Mouse (Mus musculus): Measurements from ENCODE around the gene Gstm6. TPM values are rescaled to one million over a fixed set of nuclear protein-coding genes. Genes with fewer than 3 reads are reported as not detected.

Gene Gstm6
- polyA plus RNA-seq, 1 experiment = not detected

DNA sequence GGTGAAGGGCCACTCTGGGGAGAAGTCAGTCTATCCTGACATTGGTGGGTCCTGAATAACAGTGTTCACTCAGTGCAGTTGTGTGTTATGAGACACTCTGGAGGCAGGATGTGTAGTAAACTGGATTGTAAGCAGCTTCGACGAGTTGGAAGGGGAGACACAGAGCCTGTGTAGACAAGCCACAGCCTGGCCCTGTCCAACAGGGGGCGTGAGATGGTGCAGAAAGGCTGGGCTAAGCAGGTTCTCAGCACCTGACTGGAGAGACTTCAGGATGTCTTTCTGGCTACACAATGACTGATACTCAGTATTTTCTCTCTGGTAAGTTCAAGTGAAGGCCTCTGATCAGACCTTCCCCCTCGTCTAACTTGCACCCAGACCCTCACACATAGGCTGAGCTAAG is 2.2 kb upstream of the Gstm6 start:
- TF ChIP-seq POLR2A (IDR thresholded peaks at IDR 0.05; ENCODE audit: borderline replicate concordance, low read depth, low read length) (no peak), CTCF (IDR thresholded peaks at IDR 0.05; ENCODE audit: low read depth, low read length) (no peak)
- no peak overlapping the region for H3K27ac ChIP-seq (ENCODE audit: insufficient read depth, low read depth, low read length)
- no peaks in the 10 kb centered on the region for H3K4me1 ChIP-seq (ENCODE audit: control insufficient read depth, insufficient read depth, low read length)
- H3K4me3 ChIP-seq (ENCODE audit: insufficient read depth, low read length) = no peak overlapping the region

DNA sequence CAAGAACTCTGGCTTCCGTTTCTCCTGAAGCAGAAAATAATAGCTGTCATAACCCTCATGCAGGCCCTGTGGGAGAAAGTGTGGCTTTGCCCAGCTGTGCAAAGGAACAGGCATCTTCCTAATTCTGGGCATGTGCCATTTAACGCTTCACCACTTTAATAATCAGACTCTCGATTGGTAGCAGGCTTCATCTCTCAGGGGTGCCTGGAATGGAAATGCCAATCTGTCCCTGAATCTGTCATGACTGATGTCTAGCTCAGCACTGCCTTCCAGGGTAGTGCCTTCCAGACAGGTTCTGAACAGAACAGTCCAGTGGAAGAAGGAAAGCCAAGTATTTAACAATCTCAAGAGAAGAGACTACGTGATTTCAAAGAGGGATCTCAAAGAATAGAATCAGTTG is 2.3 kb downstream of the Gstm6 start:
- H3K4me1 ChIP-seq (ENCODE audit: control insufficient read depth, insufficient read depth, low read length) = peaks cover 16% of the 10 kb centered on the region
- no peak overlapping the region for H3K27ac ChIP-seq (ENCODE audit: insufficient read depth, low read depth, low read length)
- H3K4me3 ChIP-seq (ENCODE audit: insufficient read depth, low read length) = no peak overlapping the region
- TF ChIP-seq CTCF (IDR thresholded peaks at IDR 0.05; ENCODE audit: low read depth, low read length) (no peak), POLR2A (IDR thresholded peaks at IDR 0.05; ENCODE audit: borderline replicate concordance, low read depth, low read length) (no peak)

DNA sequence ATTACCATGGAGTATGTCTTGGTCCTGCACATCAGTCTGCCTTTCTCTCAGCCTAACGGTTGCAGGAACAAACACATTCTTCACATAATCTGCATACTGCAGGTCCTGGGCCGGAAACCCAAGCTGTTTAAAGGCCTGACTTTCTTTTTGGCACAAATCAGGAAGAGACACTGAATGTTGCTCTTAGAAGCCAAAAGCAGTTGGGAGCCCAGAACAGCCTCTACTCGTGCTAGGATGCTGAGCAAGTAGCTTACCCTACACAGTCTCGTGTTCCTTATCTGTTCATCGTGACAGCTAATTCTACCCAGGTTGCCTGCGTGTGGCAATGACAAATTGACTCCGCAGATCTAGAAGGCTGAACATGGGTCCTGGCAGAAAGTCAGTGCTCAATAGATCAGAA is 3.0 kb downstream of the Gstm6 start:
- Histone ChIP-seq H3K4me3 (ENCODE audit: insufficient read depth, low read length) (no peak overlapping the region), H3K4me1 (ENCODE audit: control insufficient read depth, insufficient read depth, low read length) (peaks cover 16% of the 10 kb centered on the region), H3K27ac (ENCODE audit: insufficient read depth, low read depth, low read length) (no peak overlapping the region)
- TF ChIP-seq POLR2A (IDR thresholded peaks at IDR 0.05; ENCODE audit: borderline replicate concordance, low read depth, low read length) (no peak), CTCF (IDR thresholded peaks at IDR 0.05; ENCODE audit: low read depth, low read length) (no peak)

DNA sequence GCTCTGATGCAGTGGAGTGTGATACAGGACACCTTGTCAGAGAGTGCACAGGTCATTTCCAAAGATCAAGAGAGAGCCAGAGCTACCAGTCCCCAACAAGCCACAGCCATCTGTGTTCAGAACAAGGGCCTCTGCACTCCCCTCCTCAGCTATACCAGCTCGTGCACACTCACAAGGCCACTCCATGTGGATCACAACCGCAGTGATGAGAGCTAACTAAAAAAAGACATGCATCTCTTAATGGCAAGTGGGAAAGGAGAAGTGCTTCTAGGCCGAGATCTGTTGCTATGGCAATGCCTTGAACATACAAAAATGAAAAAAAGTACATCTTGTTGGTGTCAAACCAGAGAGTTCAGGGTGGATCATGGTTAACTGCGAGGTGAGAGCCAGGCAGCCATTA is 3.7 kb downstream of the Gstm6 start:
- Histone ChIP-seq H3K4me1 (ENCODE audit: control insufficient read depth, insufficient read depth, low read length) (peaks cover 16% of the 10 kb centered on the region), H3K27ac (ENCODE audit: insufficient read depth, low read depth, low read length) (peak overlapping the region; percentile 57), H3K4me3 (ENCODE audit: insufficient read depth, low read length) (no peak overlapping the region)
- no peak for TF ChIP-seq POLR2A (IDR thresholded peaks at IDR 0.05; ENCODE audit: borderline replicate concordance, low read depth, low read length)
- TF ChIP-seq CTCF (IDR thresholded peaks at IDR 0.05; ENCODE audit: low read depth, low read length) = no peak

DNA sequence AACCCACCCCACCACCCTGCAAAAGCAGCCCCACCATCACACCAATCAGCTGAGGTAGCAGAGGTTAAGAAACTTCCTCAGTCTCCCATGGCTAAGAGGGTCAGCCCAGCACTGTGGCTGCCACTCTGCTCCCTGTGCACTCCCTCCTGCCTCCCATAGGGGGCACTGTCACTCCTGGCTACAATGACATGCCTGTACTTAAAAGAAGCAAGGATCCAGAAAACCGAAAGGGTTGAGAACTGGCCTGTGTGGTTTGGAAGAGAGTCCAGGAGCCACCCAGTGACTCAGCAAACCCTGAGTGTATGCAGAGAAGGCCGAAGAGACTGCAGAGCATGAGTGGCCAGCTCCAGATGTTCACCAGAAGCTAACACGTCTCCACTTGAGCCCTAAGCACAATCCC is 4.1 kb downstream of the Gstm6 start:
- H3K27ac ChIP-seq (ENCODE audit: insufficient read depth, low read depth, low read length) = peak overlapping the region; percentile 57
- H3K4me1 ChIP-seq (ENCODE audit: control insufficient read depth, insufficient read depth, low read length) = peaks cover 16% of the 10 kb centered on the region
- no peak overlapping the region for H3K4me3 ChIP-seq (ENCODE audit: insufficient read depth, low read length)
- TF ChIP-seq CTCF (IDR thresholded peaks at IDR 0.05; ENCODE audit: low read depth, low read length) = peak; percentile 76
- TF ChIP-seq POLR2A (IDR thresholded peaks at IDR 0.05; ENCODE audit: borderline replicate concordance, low read depth, low read length) = no peak

DNA sequence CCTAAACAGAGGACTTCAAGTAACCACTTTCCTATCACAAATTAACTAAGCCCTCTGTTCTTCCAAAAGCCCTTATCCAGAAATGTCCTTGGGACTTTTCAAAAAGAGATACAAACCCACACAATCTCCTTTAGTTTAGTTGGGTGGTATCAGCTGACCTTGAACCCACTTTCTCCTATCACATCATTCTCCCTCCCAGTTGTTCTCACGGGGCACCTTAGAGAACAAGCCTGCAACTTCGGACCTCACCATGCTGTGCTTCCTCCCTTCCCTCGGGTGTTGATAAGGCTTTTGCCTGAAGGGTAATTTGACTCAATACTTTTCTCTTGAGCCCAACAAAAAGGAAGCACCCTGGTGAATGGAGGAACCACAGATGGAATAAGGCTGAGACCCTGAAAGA is 7.7 kb downstream of the Gstm6 start:
- TF ChIP-seq POLR2A (IDR thresholded peaks at IDR 0.05; ENCODE audit: borderline replicate concordance, low read depth, low read length) (no peak), CTCF (IDR thresholded peaks at IDR 0.05; ENCODE audit: low read depth, low read length) (no peak)
- no peak overlapping the region for H3K27ac ChIP-seq (ENCODE audit: insufficient read depth, low read depth, low read length)
- peaks cover 16% of the 10 kb centered on the region for H3K4me1 ChIP-seq (ENCODE audit: control insufficient read depth, insufficient read depth, low read length)
- H3K4me3 ChIP-seq (ENCODE audit: insufficient read depth, low read length) = no peak overlapping the region

DNA sequence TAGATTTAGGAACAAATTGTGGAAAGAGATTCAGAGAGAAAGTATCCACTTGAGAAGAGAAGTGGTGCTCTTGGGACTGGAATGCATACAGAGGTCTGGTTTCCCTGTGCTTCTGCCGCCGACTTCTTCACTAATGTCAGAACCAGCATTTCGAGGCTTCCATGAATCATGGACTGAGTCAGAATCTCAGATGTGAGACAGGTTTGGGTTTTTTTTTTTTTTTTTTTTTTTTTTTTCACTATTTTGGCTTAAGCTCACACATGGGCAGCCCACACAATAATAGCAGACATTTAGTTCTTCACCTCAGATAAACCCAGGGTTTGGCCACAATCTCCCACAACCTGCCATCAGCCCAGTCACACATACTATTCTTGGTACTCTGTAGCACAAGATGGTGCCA is 8.3 kb downstream of the Gstm6 start:
- peaks cover 14% of the 10 kb centered on the region for H3K4me1 ChIP-seq (ENCODE audit: control insufficient read depth, insufficient read depth, low read length)
- TF ChIP-seq CTCF (IDR thresholded peaks at IDR 0.05; ENCODE audit: low read depth, low read length) (no peak), POLR2A (IDR thresholded peaks at IDR 0.05; ENCODE audit: borderline replicate concordance, low read depth, low read length) (no peak)
- no peak overlapping the region for H3K4me3 ChIP-seq (ENCODE audit: insufficient read depth, low read length)
- H3K27ac ChIP-seq (ENCODE audit: insufficient read depth, low read depth, low read length) = no peak overlapping the region

DNA sequence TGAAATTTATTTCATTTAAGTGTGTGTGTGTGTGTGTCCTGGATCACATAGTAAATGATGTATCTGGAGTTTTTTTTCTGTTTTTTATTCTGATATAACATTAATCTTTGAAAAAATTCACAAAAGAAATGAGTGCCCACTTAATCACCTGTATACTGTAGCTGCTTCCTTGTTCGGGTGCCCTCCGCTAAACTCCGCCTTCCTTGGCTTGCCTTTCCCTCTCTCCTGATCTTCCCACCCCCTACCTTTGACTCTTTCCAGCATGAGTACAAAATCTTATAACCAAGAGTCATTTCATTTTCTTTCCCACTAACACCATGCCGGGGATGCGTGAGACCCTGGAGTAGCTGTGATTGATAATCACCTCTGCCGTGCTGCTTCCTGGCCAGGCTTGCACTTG is 11.4 kb downstream of the Gstm6 start:
- Histone ChIP-seq H3K4me3 (ENCODE audit: insufficient read depth, low read length) (no peak overlapping the region), H3K27ac (ENCODE audit: insufficient read depth, low read depth, low read length) (no peak overlapping the region), H3K4me1 (ENCODE audit: control insufficient read depth, insufficient read depth, low read length) (no peaks in the 10 kb centered on the region)
- TF ChIP-seq CTCF (IDR thresholded peaks at IDR 0.05; ENCODE audit: low read depth, low read length) (no peak), POLR2A (IDR thresholded peaks at IDR 0.05; ENCODE audit: borderline replicate concordance, low read depth, low read length) (no peak)

DNA sequence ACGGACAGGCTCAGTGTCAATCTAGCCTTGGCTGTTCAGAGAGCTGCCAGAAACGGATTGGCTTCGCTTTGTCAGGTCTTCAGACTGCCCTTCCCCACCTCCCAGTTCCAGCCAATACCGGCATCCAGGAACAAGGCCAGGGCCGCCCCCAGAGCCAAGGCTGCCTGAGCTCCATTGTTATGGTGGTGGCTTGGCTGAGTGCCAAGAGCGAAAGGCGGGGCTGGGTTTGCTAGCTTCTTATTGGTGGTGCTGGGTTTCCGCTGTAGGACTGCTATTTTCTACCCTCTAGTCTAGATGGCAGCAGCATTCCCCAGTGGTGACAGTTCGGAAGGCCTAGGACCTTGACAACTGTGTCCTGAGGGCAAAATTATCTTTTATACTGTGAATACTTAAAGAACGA is 11.9 kb downstream of the Gstm6 start, which contains the start of gene Gstm7:
TSS of gene Gstm7 (minus strand) at position 148 of the 400 bp plus-strand sequence.
- H3K27ac ChIP-seq (ENCODE audit: insufficient read depth, low read depth, low read length) = no peak within 1 kb of the TSS
- H3K4me3 ChIP-seq (ENCODE audit: insufficient read depth, low read length) = no peak within 1 kb of the TSS
- no peaks in the 10 kb centered on the region for H3K4me1 ChIP-seq (ENCODE audit: control insufficient read depth, insufficient read depth, low read length)
- TF ChIP-seq POLR2A (IDR thresholded peaks at IDR 0.05; ENCODE audit: borderline replicate concordance, low read depth, low read length) (no peak), CTCF (IDR thresholded peaks at IDR 0.05; ENCODE audit: low read depth, low read length) (no peak)

DNA sequence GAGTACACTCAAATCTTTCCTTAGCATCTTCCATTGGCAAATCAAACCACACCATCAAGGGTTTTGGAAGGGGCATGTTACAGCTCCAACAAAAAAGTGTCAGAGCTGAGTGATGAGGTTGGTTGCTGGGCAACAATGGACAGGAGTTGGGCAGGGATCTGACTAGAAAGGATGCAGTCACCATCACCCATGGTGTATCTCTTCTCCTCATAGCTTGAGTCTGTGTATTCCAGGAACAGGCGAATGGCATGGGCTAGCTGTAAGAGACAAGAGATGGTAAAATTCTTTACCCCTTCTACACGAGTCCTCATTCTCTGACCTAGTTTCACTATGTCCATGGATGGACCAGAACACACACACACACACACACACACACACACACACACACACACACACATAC is 12.4 kb downstream of the Gstm6 start:
- Histone ChIP-seq H3K4me3 (ENCODE audit: insufficient read depth, low read length) (no peak overlapping the region), H3K27ac (ENCODE audit: insufficient read depth, low read depth, low read length) (no peak overlapping the region), H3K4me1 (ENCODE audit: control insufficient read depth, insufficient read depth, low read length) (no peaks in the 10 kb centered on the region)
- no peak for TF ChIP-seq CTCF (IDR thresholded peaks at IDR 0.05; ENCODE audit: low read depth, low read length)

DNA sequence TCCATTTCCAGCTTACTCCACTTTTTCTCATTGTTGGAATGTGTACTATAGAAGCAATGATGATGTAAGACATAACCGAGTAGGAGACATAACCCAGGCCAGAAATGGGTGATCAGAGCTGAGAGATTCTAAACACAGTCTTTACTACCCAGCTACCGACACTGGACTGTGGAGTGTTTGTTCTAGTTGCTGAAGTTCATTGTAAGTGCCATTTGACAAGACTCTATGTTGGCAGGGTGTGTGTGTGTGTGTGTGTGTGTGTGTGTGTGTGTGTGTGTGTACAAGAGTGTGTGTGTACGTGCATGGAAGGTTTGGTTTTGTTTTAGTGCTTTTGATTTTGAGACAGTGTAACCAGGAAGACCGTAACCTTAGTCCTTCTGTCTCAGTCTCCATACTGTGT is 13.8 kb downstream of the Gstm6 start:
- Histone ChIP-seq H3K4me3 (ENCODE audit: insufficient read depth, low read length) (no peak overlapping the region), H3K27ac (ENCODE audit: insufficient read depth, low read depth, low read length) (no peak overlapping the region), H3K4me1 (ENCODE audit: control insufficient read depth, insufficient read depth, low read length) (no peaks in the 10 kb centered on the region)
- TF ChIP-seq POLR2A (IDR thresholded peaks at IDR 0.05; ENCODE audit: borderline replicate concordance, low read depth, low read length) (no peak), CTCF (IDR thresholded peaks at IDR 0.05; ENCODE audit: low read depth, low read length) (no peak)
